Mouse (Mus musculus) cerebellum, adult 2 months (tissue): ENCODE data around the gene E2f8.

Experiments used
- CTCF ChIP-seq: fragments of 200-500 bp; IDR thresholded peaks from 2 replicates; pipeline ENCODE4 v1.5.1; 2011; ENCODE audit warnings: low read depth, mild to moderate bottlenecking, control low read depth, low read length, moderate library complexity, borderline replicate concordance; ENCODE audit not compliant: insufficient read depth
- POLR2A ChIP-seq: fragments of 200-500 bp; IDR thresholded peaks from 2 replicates; pipeline ENCODE4 v1.6.1; 2011; ENCODE audit warnings: low read length, control low read depth, borderline replicate concordance; ENCODE audit not compliant: insufficient read depth

GRCm38 (mm10) chr7:48887973-48888372 is 6.6 kb upstream of the E2f8 start:
- no peak for TF ChIP-seq POLR2A
- TF ChIP-seq CTCF: no peak
